Mouse (Mus musculus): ENCODE measurements around the gene Mfsd2a. TPM values are rescaled to one million over a fixed set of nuclear protein-coding genes. Genes with fewer than 3 reads are reported as not detected.
A peak's percentile ranks its signal among the peaks of the same experiment; 100 is the strongest.

The Mfsd2a gene
- total and polyA plus RNA-seq, 2 experiments from 2014 or later = 30.3 to 57.7 TPM

GRCm38 (mm10) chr4:122914186-122914585 lies 46.8 kb downstream of the Mfsd2a start:
- Histone ChIP-seq H3K9me3 (ENCODE audit: low read length) (no peaks in the 10 kb centered on the region), H3K9ac (replicated peaks; ENCODE audit: low read length, poor library complexity, severe bottlenecking) (no peak overlapping the region), H3K4me3 (ENCODE audit: low read depth, low read length) (no peak overlapping the region), H3K36me3 (ENCODE audit: insufficient read depth, low read length) (no peaks in the 10 kb centered on the region), H3K4me1 (ENCODE audit: insufficient read depth, low read length) (0 out of 2 replicates have a peak, but pooled peaks cover 2% of the 10 kb centered on the region), H3K27ac (ENCODE audit: low read depth, low read length) (no peak overlapping the region), H3K27me3 (ENCODE audit: insufficient read depth, low read length) (no peaks in the 10 kb centered on the region), H3K4me2 (ENCODE audit: low read depth, low read length, poor library complexity, severe bottlenecking) (no peak overlapping the region)
- no peak for ATAC-seq (ENCODE audit: low FRiP score)
- no peak for TF ChIP-seq CTCF (IDR thresholded peaks at IDR 0.05)
- WGBS = 71% methylated on average over 7 of the region's 7 CpGs
- no peak for DNase-seq (ENCODE audit: low spot score)

DNA sequence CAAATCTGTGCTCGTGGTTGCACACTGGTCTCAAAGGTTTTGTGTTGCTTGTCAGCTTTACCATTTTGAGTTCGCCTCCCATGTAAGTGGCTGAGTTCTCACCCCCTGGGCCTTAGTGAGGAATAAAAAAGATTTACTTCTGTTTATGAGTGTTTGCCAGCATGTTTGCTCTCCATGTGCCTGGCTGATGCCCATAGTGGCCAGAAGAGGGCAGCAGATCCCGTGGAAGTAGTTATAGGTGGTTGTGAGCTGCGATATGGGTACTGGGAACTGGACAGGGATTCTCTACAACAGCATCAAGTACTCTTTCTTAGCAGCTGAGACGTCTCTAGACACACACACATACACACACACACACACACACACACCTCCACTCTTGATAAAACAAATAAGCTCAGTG lies 48.4 kb downstream of the Mfsd2a start:
- TF ChIP-seq CTCF (IDR thresholded peaks at IDR 0.05) = peak; percentile 54
- ATAC-seq (ENCODE audit: low FRiP score) (no peak), DNase-seq (ENCODE audit: low spot score) (no peak)
- Histone ChIP-seq H3K9ac (replicated peaks; ENCODE audit: low read length, poor library complexity, severe bottlenecking) (no peak overlapping the region), H3K9me3 (ENCODE audit: low read length) (no peaks in the 10 kb centered on the region), H3K27ac (ENCODE audit: low read depth, low read length) (no peak overlapping the region), H3K4me3 (ENCODE audit: low read depth, low read length) (no peak overlapping the region), H3K36me3 (ENCODE audit: insufficient read depth, low read length) (no peaks in the 10 kb centered on the region), H3K27me3 (ENCODE audit: insufficient read depth, low read length) (no peaks in the 10 kb centered on the region), H3K4me1 (ENCODE audit: insufficient read depth, low read length) (0 out of 2 replicates have a peak, but pooled peaks cover 7% of the 10 kb centered on the region), H3K4me2 (ENCODE audit: low read depth, low read length, poor library complexity, severe bottlenecking) (no peak overlapping the region)
- 81% methylated on average over 5 of the region's 5 CpGs for WGBS

GRCm38 (mm10) chr4:122910577-122910976 lies 50.4 kb downstream of the Mfsd2a start:
- no peaks in the 10 kb centered on the region for H3K27me3 ChIP-seq (ENCODE audit: insufficient read depth, low read length)
- DNase-seq (ENCODE audit: low spot score) (no peak), ATAC-seq (ENCODE audit: low FRiP score) (no peak)
- H3K4me1 ChIP-seq (ENCODE audit: insufficient read depth, low read length) = 0 out of 2 replicates have a peak, but pooled peaks cover 7% of the 10 kb centered on the region
- H3K27ac ChIP-seq (ENCODE audit: low read depth, low read length) = no peak overlapping the region
- 48% methylated on average over 6 of the region's 6 CpGs for WGBS
- no peak overlapping the region for H3K9ac ChIP-seq (replicated peaks; ENCODE audit: low read length, poor library complexity, severe bottlenecking)
- H3K9me3 ChIP-seq (ENCODE audit: low read length) = no peaks in the 10 kb centered on the region
- TF ChIP-seq CTCF (IDR thresholded peaks at IDR 0.05) = peak; percentile 62
- H3K36me3 ChIP-seq (ENCODE audit: insufficient read depth, low read length) = no peaks in the 10 kb centered on the region
- H3K4me3 ChIP-seq (ENCODE audit: low read depth, low read length) = no peak overlapping the region
- no peak overlapping the region for H3K4me2 ChIP-seq (ENCODE audit: low read depth, low read length, poor library complexity, severe bottlenecking)

DNA sequence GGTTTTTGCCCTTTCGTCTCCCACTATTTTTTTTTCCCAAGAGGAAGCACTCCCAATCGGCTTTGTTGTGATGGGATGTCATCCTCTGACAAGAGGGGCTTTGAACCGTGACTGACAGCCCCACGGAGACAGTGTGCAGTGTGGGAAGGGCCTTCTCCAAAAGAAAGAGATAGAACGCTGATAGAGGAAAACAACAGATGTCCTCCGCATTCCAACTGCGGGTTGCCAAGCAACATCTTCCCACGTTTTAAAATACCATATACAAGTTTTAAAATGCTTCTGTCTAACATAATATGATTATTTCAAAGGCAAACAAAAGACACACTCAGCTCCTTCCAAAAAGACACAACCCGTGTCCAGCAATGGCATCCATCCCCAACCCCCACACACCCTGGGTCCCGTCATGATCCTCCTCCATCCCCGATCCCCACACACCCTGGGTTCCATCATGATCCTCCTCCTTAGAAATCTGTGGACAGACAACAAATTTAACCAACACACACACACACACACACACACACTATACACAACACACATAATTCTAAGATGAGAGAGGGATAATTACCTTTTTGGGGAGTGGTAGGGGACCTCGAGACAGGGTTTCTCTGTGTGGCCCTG lies 51.3 kb downstream of the Mfsd2a start:
- ATAC-seq (ENCODE audit: low FRiP score) = peak; percentile 79
- Histone ChIP-seq H3K4me2 (ENCODE audit: low read depth, low read length, poor library complexity, severe bottlenecking) (peak overlapping the region; percentile 43), H3K27ac (ENCODE audit: low read depth, low read length) (0 out of 2 replicates have a peak overlapping the region, but pooled peaks have one; percentile 32), H3K4me1 (ENCODE audit: insufficient read depth, low read length) (0 out of 2 replicates have a peak, but pooled peaks cover 7% of the 10 kb centered on the region), H3K27me3 (ENCODE audit: insufficient read depth, low read length) (no peaks in the 10 kb centered on the region), H3K36me3 (ENCODE audit: insufficient read depth, low read length) (no peaks in the 10 kb centered on the region), H3K9ac (replicated peaks; ENCODE audit: low read length, poor library complexity, severe bottlenecking) (peak overlapping the region; percentile 46; the same call in 1 of the 2 replicates), H3K4me3 (ENCODE audit: low read depth, low read length) (peak overlapping the region; percentile 20; the same call in 1 of the 2 replicates), H3K9me3 (ENCODE audit: low read length) (no peaks in the 10 kb centered on the region)
- TF ChIP-seq CTCF (IDR thresholded peaks at IDR 0.05) = no peak
- peak; percentile 34 for DNase-seq (ENCODE audit: low spot score)
- WGBS = 12% methylated on average over 12 of the region's 12 CpGs

DNA sequence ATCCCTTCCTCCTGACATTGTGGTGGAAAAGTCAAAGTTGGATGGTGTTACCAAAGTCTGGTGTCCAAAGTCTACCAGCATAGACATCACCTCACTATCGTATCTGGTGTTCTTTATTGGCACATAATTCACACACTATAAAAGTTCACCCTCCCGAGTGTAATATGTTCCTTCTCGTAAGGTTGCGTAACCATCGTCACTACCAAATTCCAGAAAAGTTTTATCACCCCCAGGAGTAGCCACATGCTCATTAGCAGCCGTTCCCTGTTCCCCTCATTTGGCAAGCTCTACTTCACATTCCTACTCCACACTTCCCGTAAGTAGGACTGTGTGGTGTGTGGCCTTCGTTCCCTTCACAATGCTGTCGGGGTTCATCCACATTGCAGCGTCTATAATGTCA lies 55.6 kb downstream of the Mfsd2a start:
- H3K4me2 ChIP-seq (ENCODE audit: low read depth, low read length, poor library complexity, severe bottlenecking) = no peak overlapping the region
- H3K4me3 ChIP-seq (ENCODE audit: low read depth, low read length) = no peak overlapping the region
- H3K27ac ChIP-seq (ENCODE audit: low read depth, low read length) = no peak overlapping the region
- no peak for ATAC-seq (ENCODE audit: low FRiP score)
- no peak overlapping the region for H3K9ac ChIP-seq (replicated peaks; ENCODE audit: low read length, poor library complexity, severe bottlenecking)
- no peak for TF ChIP-seq CTCF (IDR thresholded peaks at IDR 0.05)
- no peaks in the 10 kb centered on the region for H3K27me3 ChIP-seq (ENCODE audit: insufficient read depth, low read length)
- H3K4me1 ChIP-seq (ENCODE audit: insufficient read depth, low read length) = 0 out of 2 replicates have a peak, but pooled peaks cover 7% of the 10 kb centered on the region
- DNase-seq (ENCODE audit: low spot score) = no peak
- 93% methylated on average over 10 of the region's 10 CpGs for WGBS
- no peaks in the 10 kb centered on the region for H3K36me3 ChIP-seq (ENCODE audit: insufficient read depth, low read length)
- H3K9me3 ChIP-seq (ENCODE audit: low read length) = no peaks in the 10 kb centered on the region

DNA sequence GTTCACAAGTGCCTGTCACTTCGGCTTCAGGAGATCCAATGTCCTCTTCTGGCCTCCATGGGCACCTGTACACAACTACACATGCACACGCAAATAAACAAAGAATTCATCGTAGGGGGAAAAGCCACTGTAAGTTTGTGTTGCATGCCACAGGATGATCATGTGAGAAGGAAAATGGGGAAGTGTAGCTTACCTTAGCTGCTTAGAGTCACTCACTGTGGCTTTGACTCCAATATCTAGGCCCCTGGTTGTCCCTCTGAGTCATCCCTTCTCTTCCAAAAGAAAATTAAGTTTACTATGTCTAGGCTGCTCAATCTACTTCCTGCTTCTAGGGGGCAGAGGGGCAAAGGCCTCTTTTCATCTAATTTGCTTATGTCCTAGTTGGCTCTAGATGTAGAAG lies 57.3 kb downstream of the Mfsd2a start:
- H3K27me3 ChIP-seq (ENCODE audit: insufficient read depth, low read length) = no peaks in the 10 kb centered on the region
- H3K4me3 ChIP-seq (ENCODE audit: low read depth, low read length) = no peak overlapping the region
- no peak overlapping the region for H3K9ac ChIP-seq (replicated peaks; ENCODE audit: low read length, poor library complexity, severe bottlenecking)
- no peak overlapping the region for H3K4me2 ChIP-seq (ENCODE audit: low read depth, low read length, poor library complexity, severe bottlenecking)
- ATAC-seq (ENCODE audit: low FRiP score) (no peak), DNase-seq (ENCODE audit: low spot score) (no peak)
- no peak overlapping the region for H3K27ac ChIP-seq (ENCODE audit: low read depth, low read length)
- H3K4me1 ChIP-seq (ENCODE audit: insufficient read depth, low read length) = 0 out of 2 replicates have a peak, but pooled peaks cover under 1% of the 10 kb centered on the region
- H3K9me3 ChIP-seq (ENCODE audit: low read length) = no peaks in the 10 kb centered on the region
- no peaks in the 10 kb centered on the region for H3K36me3 ChIP-seq (ENCODE audit: insufficient read depth, low read length)
- TF ChIP-seq CTCF (IDR thresholded peaks at IDR 0.05) = no peak
- 95% methylated on average over 3 of the region's 3 CpGs for WGBS

Measured in midbrain, postnatal 0 days (tissue).